Mouse (Mus musculus): Measurements from ENCODE around the gene Slc8a3.
A peak's percentile ranks its signal among the peaks of the same experiment; 100 is the strongest.

The Slc8a3 gene

DNA sequence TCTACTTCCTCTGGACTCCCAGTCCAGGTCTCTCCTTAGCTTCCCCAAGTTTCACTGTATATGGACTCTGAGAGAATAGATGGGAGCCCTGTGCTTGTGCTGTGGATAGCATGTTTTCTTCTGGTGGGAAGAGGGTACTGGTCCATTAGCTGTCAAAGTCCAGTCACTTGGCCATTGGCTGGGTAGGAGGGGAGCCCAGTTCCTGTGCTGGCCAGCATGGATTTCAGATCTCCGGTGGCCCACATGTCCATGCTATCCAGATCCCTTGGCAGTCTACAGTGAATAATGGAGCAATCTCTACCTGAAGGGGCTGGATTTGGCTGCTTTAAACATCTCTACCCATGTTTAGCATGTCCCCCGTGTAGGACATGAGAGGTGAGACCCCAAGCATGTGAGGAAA is 148.0 kb downstream of the Slc8a3 start:
- no peak for DNase-seq (ENCODE audit: low read depth, low spot score)

DNA sequence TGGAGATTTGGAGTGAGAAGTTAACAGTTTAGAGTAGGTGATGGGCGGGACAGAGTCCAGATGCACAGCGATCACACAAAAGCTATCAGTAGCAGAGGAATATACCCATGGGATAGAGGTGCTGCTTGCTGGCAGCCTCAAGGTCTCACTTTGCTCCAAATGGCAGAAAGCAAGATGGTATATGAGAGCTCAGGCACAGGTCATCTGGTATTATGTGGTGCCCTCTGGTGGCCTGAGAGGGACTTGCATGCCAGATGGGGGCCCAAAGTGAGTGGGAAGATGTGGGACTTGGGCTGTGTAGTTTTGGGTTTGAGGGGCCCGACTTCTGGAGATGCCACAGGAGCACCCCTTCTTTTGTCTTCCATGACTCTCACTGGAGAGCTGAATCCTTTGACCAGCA is 150.9 kb downstream of the Slc8a3 start:
- peak; percentile 20 for DNase-seq (ENCODE audit: low read depth, low spot score)

DNA sequence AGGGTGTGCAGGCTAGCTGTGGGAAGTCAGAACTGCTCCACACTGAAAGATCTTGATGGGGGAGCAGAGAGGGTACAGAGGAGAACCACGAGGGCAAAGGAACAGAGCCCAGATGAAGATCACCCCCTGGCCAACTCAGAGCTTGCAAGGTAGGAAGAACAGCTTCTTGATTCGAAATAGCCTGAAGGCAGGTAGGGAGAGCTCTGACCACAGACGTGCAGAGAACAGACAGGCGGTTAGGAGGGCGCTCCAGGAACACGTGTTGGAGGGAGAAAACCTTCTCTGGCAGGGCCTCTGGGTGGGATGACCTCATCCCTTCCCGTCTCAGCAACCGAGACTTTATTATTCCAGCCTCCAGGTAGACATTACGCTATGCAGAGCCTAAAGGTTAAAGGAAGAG is 157.7 kb downstream of the Slc8a3 start:
- no peak for DNase-seq (ENCODE audit: low read depth, low spot score)

DNA sequence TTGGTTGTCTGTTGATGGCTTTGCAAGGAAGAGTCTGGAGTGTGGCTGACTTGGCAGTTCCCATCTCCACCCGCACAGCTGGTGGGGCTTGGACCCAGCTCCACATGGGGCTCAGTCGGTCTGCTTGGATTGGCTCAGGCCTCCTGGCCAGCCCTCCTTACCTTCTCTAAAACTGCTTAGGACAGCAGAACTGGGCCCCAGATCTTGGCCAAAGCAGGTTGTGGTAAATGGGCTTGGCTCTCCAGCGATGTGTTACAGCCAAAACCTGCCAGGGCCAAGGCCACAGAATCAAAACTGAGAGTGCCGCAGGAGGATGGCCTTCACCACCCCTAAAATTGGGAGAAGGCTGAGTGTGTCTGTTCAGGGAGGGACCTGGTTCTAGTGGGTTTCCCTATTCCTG is 159.1 kb downstream of the Slc8a3 start:
- DNase-seq (ENCODE audit: low read depth, low spot score) = no peak

DNA sequence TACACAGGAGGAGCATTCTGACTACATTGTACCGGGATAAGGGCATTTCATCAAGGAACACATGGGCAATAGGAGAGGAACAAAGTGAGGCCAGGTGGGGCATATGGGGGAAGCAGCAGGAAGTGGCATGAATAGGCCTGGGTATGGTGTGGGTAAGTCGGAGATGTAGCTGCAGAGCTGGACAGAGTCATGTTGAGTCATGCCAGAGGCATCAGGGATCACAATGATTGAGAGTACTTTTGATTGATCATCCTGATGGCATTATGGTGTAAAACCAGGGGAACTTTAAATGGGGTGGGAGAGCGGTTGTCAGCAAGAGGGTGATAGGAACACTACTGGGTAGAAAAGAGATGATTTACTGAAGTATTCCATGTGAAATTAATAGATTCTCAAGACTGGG is 160.0 kb downstream of the Slc8a3 start:
- no peak for DNase-seq (ENCODE audit: low read depth, low spot score)

DNA sequence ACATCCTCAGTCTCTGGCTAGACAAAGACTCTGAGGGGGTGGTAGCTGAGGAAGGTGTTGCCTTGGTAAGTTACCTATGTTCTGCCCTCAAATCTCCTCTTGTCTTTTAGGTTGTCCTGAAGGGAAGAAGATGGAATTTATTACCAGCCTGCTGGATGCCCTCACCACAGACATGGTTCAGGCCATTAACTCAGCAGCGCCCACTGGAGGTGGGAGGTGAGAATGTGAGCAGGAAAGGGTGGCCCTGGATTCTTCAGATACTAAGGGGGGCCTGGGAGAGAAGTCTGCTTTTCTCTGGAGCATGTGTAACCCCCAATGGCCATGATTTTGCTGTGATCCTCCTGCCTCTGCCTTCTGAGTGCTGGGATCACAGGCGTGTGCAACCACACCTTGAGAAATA is 162.9 kb downstream of the Slc8a3 start:
- DNase-seq (ENCODE audit: low read depth, low spot score) = no peak

DNA sequence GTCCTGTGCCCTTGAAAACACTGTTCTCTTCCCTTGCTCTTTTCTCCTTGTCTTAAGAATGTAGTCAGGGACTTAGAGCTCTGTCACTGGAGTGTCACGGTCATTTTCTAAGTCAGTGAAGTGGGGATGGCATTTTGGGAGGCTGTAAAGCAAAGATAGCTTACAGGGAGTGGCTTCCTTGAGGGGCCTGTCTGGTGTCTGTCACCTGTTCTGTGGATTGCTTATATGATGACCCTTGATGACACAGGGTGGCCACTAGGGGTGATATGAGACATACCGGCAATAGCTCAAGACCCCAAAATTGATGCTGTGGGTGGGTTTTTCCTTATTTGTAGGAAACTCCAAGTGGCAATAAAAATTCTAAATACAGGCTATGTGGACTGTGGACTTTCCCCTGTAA is 164.5 kb downstream of the Slc8a3 start:
- DNase-seq (ENCODE audit: low read depth, low spot score) = no peak

DNA sequence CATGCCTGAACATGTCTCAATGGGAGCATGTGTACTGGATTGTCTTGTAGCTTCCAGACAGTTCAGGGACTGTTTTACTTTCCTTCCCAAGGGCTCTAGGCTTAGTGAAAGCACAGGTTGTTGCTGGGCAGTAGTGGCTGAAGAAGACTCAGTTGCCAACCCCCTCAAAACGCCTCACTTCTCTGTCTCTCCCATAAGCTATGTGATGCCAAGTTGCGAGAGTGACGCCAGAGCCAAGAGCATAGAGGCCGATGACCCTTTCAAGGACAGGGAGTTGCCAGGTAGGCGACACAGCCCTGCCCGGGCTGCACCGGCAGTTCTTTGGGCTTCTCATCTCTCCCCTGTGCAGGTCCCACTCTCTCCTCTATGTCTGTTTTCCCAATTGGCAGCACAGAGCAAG is 164.9 kb downstream of the Slc8a3 start:
- DNase-seq (ENCODE audit: low read depth, low spot score) = no peak

DNA sequence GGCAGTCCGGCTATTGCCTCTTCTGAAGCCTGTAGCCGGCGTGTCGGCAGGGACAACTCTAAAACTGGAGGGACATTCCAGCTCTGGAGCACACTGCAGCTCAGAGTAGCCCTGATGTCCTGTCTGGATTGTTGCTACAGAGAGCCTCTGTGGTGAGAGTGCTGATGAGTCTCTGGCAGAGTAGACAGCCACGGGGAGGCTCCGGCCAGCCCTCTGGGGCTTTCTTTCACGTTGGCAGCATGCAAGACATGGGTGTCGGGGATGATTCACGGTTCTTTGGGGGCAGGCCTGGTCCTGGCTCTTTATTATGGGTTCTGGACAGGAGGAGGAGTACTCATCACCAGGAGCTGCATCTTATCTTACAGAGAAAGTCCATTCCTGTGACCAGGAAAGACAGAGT is 165.8 kb downstream of the Slc8a3 start:
- DNase-seq (ENCODE audit: low read depth, low spot score) = no peak

DNA sequence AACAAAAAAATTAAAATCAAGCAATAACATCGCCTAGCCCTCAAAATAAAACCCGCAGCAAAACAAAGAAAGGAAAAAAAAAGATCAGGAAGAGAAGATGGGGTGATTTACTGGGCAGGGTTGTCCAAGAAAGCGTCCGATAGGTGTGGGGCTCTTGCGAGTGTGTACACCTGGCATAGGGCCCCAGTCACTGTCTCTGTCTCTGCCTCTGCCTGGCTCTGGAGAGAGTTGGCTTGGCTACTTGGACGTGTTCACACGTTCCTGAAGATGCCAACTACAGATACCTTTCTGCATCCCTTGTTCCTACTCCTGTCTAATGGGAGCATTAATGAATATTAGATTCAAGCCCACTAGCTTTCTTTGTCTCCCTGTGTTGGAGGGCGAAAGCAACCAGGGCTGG is 166.4 kb downstream of the Slc8a3 start:
- DNase-seq (ENCODE audit: low read depth, low spot score) = no peak

DNA sequence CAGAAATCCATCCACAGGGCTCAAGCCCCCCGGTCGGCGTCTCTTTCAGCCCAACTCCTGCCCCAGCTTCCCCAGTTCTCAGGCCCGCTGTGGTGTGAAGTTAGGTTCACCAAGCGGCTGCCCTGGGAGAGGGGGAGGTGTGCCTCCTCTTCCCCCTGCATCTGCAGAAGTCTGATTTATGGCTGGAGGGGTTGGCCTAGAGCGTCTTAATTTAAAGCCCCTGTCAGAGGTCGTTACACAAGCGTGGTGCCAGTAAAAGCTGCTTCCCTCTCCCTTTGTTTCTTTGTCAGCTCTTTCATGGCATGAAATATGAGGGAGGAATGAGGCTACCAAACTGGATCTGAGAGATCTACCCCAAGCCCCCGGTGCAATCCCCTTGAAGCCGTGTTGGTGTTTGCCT is 166.9 kb downstream of the Slc8a3 start:
- DNase-seq (ENCODE audit: low read depth, low spot score) = no peak

DNA sequence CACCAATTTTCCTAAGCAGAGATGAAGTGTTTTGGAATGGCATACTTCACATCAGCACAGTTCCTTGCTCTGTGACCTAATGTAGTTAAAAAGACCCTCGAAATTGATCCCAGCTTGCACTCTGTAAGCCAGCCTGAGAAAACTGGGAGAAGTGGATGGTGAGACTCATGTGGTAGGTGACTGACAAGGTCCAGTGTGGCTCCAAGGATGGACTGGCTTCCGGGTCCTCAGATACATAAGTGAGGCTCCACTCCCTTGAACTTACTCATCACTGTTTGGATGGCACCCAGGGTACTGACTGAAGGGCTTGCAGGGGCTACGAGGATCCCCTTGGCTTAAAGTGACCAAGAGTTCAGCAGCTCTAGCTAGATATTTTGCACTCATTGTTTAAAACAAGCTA is 169.4 kb downstream of the Slc8a3 start:
- no peak for DNase-seq (ENCODE audit: low read depth, low spot score)

DNA sequence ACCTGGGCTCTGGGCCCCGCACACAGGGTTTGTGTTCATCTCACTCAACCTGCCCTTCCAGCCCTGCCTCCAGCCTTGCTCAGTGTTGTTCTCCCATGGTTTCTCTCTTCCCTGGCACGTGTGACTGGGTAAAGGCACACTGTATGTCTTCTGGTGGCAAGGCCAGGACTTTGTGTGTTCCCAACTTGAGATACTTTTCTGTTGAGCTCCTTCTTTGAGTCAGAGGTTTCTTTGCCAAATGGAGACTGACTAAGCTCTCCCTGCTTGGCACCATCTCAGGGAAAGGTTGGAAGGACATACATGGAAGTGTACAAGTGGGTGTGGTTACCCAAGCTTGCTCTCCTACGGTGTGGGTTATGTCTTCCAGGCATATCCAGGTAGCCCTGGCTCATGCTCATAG is 169.8 kb downstream of the Slc8a3 start:
- DNase-seq (ENCODE audit: low read depth, low spot score) = peak; percentile 10

DNA sequence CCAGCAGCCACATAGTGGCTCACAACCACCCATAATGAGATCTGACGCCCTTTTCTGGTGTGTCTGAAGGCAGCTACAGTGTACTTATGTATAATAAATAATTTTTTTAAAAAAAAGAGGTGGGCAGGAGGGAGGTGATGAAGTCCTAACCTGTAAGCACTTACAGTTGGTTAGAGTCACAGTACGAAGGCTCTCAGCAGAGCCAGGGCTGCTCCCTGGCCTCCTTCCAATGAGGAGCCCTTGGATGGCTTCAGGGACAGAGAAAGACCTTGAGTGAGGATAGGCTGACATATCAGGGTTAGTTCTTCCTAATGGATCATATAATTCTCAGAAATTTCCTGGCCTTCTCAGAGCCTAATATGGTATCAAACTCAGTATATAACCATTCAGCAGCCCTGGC is 171.7 kb downstream of the Slc8a3 start:
- DNase-seq (ENCODE audit: low read depth, low spot score) = no peak

DNA sequence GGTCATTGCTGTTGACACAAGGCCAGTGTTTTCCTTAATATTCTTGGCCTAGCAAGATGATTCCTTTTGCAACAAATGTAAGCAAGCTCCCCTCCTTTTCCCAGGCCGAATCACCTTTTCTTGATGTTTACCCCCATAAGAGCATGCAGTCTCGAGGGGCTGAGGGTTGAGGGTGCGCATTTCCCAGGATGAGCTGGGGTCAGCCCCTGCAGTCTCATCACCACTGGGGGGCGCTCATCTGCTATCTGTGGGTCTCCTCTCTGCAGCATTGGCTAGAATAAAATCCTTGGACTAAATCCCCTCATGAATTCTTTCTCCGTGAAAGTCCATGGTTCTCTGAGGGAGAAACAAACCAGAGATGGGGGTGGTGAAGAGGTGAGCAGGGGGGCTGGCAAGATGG is 172.1 kb downstream of the Slc8a3 start:
- DNase-seq (ENCODE audit: low read depth, low spot score) = no peak

DNA sequence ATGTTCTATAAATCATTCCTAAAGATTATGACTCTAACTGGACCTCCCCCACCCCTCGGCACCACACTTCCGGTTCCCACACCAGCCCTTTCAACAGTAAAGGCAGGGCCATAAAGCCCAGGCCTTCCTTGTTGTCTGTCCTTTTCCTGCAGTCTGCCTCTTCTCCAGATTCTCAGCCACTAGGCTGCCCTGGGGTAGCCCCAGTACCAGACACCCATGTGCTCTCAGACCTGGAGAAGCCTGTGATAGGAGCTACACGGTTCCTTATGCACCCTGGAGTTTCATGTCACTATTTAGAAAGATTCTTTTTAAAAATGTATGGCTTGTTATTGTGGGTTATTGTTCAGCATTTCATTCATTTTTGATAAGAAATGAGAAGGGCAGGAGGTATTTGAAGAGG is 172.6 kb downstream of the Slc8a3 start:
- no peak for DNase-seq (ENCODE audit: low read depth, low spot score)

DNA sequence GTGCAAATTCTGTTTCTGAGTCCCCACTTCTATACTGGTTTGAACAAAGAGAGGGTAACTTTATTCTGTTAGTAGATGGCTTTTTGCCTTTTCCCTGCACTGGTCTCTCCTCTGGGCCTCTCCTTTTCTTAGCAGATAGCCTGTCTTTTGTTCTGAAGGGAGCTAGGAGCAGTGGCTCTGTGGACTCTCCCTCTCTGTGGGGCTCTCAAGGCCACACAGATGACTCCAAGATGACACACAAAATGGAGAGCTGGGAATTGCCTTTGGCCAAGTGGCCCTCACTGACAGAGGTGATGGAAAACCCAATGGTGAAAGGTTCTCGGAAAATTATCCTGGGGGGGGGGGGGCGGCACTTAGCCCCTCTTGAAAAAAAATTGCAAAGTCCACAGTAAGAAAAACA is 173.0 kb downstream of the Slc8a3 start:
- no peak for DNase-seq (ENCODE audit: low read depth, low spot score)

DNA sequence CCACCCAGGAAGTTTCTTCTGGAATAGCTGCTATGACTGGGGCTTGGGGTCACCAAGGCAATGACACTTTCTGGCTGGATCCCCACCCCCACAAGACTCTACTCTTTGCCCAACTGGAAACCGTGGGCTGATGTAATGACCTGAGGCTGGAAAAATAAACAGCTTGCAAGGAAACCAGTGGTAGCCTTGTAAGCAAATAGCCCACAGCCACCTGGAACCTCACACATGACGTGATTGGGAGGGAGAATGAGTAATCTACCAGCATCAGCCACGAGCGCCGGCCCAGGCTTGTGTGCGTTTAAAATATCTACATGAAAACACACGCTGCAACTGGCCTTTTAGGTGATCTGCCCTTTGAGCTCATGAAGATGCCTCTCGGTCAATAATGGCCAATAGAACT is 176.1 kb downstream of the Slc8a3 start:
- no peak for DNase-seq (ENCODE audit: low read depth, low spot score)

DNA sequence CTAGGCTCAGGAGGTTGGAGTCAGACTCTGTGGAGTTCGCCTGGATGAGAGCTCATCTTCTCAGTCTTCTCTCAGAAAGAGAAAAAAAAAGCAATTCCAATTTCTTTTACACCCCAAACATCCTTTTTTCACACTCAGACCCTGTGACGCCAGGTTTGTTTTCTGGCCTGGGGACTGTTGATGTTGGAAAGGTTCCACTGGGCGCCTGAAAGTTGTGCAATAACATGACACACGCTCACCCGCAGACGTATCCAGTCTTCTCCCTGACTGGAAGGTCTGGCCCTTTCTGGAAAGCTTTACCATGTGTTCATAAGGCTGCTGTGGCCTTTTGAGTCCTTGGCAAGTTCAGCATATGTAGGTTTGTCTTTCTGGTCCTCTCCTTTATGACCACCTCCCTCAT is 177.3 kb downstream of the Slc8a3 start:
- peak; percentile 27 for DNase-seq (ENCODE audit: low read depth, low spot score)

DNA sequence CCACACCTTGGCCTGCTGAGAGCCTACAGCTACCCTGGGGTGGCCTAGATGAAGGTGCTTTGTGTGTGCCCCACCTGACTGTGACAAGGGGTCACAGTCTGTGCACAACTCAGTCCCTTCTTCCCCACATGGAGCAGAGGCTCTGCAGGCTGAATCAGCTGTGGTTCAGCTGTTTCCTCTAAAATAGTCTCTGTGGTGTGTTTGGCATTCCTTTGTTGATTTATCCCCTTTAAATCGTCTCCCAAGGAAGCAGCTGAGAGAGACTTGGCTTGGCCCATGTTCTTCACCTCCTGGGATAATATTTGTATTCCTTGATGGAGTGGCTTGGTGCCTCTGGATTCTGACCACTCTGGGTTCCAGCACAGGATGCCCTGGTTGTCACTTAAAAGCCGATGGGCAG is 180.9 kb downstream of the Slc8a3 start:
- no peak for DNase-seq (ENCODE audit: low read depth, low spot score)

DNA sequence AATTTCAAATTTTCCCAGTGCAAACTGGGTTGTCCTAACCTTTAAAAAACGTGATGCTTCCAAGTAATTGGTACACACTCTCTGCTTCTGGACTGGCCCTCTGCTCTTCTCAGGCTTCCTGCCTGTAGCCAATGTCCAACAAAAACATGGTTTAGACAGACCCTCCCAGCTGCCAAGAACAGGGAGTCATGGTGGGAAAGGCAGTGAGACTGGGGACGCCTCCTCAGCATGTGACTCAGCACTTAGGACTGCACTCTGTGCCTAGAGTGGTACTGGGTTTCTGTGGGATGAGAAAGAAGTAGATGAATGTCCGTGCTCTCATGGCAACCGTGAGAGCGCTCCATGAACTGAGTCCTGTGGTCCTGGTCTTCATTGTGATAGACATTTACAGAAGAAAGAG is 182.1 kb downstream of the Slc8a3 start:
- DNase-seq (ENCODE audit: low read depth, low spot score) = peak; percentile 16

DNA sequence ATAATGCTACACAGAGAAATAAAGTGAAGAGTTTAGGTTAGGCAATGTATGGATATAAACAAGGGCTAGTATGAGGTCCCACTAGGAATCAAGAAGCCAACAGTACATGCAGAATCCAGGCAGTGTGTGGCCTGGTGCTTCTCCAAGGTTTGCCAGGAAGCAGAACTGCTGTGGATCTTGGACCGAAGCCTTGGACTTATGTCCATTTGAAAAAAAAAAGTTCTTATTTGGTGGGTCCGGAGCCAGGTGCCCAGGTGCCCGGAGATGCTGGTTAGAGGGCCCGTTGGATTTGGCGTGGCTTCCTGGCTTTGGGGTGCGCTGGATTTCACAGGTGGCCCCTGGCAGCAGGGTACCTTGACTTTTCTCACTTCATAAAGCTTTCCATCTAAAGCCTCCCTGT is 185.0 kb downstream of the Slc8a3 start:
- DNase-seq (ENCODE audit: low read depth, low spot score) = no peak
